Mouse (Mus musculus) liver, embryonic 16.5 days (tissue): ENCODE measurements at regions not wholly inside any gene's neighbourhood (a gene's known extent, or its start where the extent isn't known, plus 50 kb on each side); places are given as distances from the start of the nearest gene placed in this dataset.

Experiments
- ATAC-seq: fragments of 200-750 bp; cut with Nextera tagmentation; 2 replicates; pipeline ENCODE4 v1.8.0; 2017; ENCODE audit warnings: low read depth, mild to moderate bottlenecking, moderate number of reproducible peaks, moderate library complexity
- H3K27ac ChIP-seq: fragments of 300-500 bp; sonication (generic); 2 replicates; pipeline ENCODE4 v1.5.1; 2014; ENCODE audit warnings: mild to moderate bottlenecking, low read length
- H3K27me3 ChIP-seq: fragments of 300-500 bp; sonication (generic); 2 replicates; pipeline ENCODE4 v1.6.1; 2014; ENCODE audit warnings: low read depth, low read length, mixed read lengths; ENCODE audit not compliant: control insufficient read depth, insufficient read depth
- H3K36me3 ChIP-seq: fragments of 300-500 bp; sonication (generic); 2 replicates; pipeline ENCODE4 v1.6.1; 2014; ENCODE audit warnings: mild to moderate bottlenecking; ENCODE audit not compliant: control insufficient read depth, insufficient read depth
- H3K4me1 ChIP-seq: fragments of 300-500 bp; sonication (generic); 2 replicates; pipeline ENCODE4 v1.6.1; 2014; ENCODE audit warnings: low read depth, low read length, mixed read lengths; ENCODE audit not compliant: control insufficient read depth
- H3K4me2 ChIP-seq: fragments of 300-500 bp; sonication (generic); 2 replicates; pipeline ENCODE4 v1.6.1; 2014; ENCODE audit warnings: low read depth, low read length, mixed read lengths
- H3K4me3 ChIP-seq: fragments of 300-500 bp; sonication (generic); 2 replicates; pipeline ENCODE4 v1.5.1; 2014; ENCODE audit warnings: low read depth, mild to moderate bottlenecking, low read length
- H3K9ac ChIP-seq: fragments of 300-500 bp; sonication (generic); 2 replicates; pipeline ENCODE4 v1.6.1; 2014; ENCODE audit warnings: low read depth, low read length
- H3K9me3 ChIP-seq: fragments of 300-500 bp; sonication (generic); replicated peaks from 2 replicates; pipeline ENCODE4 v1.6.1; 2016; ENCODE audit warnings: low read length; ENCODE audit not compliant: control insufficient read depth
- WGBS: fragments of 180-500 bp; shearing (Covaris S2); extraction: QIAGEN DNeasy Blood & Tissue Kit; methylation state at CpG from one replicate; pipeline ENCODE4 v1.1.7; 2014; ENCODE audit not compliant: insufficient replicate concordance; 5-methylcytosine and 5-hydroxymethylcytosine counted together

DNA sequence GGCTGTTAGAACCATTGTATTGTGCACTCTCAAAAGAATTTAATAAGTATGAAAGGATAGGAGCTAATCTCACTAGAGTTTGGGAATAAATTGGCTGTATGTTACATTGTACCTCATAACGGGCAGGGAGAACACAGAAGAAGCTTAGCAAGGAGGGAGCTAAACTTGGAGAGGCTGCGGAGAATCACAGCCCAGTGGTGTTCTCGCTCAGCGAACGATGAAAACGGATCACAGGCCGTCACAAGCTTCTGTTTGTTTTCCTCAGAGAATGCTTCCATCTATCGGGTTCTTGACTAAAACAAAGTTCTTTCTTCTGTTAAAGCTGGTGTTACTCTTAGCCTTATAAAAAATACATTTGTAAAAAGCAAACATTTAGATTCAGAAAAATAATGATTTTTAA is 178.2 kb upstream of the Rnd3 start:
- Histone ChIP-seq H3K27ac (no peak overlapping the region), H3K27me3 (no peaks in the 10 kb centered on the region), H3K9me3 (no peaks in the 10 kb centered on the region), H3K36me3 (no peaks in the 10 kb centered on the region), H3K9ac (no peak overlapping the region), H3K4me2 (no peak overlapping the region), H3K4me1 (no peaks in the 10 kb centered on the region), H3K4me3 (no peak overlapping the region)
- 64% methylated on average over 8 of the region's 8 CpGs for WGBS
- no peak for ATAC-seq

DNA sequence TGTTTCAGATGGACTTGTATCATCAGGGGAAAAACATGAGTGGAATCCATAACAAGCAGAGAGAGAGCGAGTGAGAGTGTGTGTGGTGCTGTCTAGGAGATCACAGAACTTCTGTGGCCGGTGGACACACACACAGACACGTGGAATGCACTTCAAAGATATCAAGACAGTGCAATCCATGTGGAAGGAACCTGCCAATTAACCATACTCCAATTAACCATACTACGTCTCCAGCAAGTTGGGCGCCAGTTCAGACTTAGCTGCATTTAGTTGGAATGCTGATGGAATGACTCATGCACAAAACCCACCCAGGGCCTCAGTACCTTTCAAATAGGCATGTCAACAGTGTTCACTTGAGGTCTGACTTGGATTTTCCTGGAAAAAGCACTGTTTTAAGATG is 172.8 kb upstream of the Rnd3 start:
- WGBS: 61% methylated on average over 5 of the region's 5 CpGs

DNA sequence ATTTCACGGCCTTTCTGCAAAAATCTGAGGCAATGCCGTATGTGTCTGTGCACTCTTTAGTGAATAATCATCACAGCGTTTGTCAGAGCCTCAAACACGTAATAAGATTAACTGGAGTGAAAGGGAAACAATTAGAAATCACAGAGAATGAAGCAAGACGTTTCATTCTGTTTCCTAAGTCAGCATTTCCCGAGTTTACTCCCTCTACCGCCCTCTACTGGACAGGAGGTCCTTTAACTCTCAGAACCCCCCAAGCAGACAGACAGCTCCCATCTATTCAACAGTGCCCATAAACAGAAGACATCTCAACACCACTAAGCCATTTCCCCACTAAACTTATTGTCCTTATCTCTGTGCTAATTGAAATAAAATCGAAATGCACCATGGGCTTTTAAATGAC is 167.5 kb upstream of the Rnd3 start:
- no peak overlapping the region for H3K27ac ChIP-seq
- ATAC-seq: no peak
- 61% methylated on average over 8 of the region's 8 CpGs for WGBS
- no peak overlapping the region for H3K9ac ChIP-seq
- no peaks in the 10 kb centered on the region for H3K9me3 ChIP-seq
- H3K36me3 ChIP-seq: no peaks in the 10 kb centered on the region
- H3K27me3 ChIP-seq: no peaks in the 10 kb centered on the region
- no peaks in the 10 kb centered on the region for H3K4me1 ChIP-seq
- H3K4me3 ChIP-seq: no peak overlapping the region
- H3K4me2 ChIP-seq: no peak overlapping the region

More for the DNA sequence above, 172.8 kb upstream of the Rnd3 start:
- H3K4me1 ChIP-seq: no peaks in the 10 kb centered on the region
- no peaks in the 10 kb centered on the region for H3K36me3 ChIP-seq
- no peak overlapping the region for H3K27ac ChIP-seq
- H3K9ac ChIP-seq: no peak overlapping the region
- H3K4me3 ChIP-seq: no peak overlapping the region
- no peaks in the 10 kb centered on the region for H3K27me3 ChIP-seq
- no peak overlapping the region for H3K4me2 ChIP-seq
- no peak for ATAC-seq
- no peaks in the 10 kb centered on the region for H3K9me3 ChIP-seq

DNA sequence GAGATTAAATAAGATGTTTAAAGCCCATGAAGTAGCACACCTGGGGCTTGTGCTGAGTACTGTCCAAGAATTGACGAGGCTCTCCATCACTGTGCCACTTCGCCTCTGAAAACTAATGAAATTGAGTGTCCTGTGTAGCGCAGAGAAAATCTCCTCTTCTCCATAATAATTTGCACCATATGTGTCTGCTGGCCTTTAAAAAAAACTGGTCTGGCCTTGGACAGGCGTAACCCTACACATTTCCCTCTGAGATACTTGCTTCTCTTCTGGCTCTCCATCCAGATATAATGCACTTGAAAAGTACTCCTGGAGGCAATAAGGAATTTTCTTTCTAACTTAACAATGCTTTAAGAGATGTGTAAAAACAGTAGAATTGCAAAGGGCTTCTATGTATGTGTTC is 164.5 kb upstream of the Rnd3 start:
- H3K4me2 ChIP-seq: no peak overlapping the region
- WGBS: 73% methylated on average over 4 of the region's 4 CpGs

DNA sequence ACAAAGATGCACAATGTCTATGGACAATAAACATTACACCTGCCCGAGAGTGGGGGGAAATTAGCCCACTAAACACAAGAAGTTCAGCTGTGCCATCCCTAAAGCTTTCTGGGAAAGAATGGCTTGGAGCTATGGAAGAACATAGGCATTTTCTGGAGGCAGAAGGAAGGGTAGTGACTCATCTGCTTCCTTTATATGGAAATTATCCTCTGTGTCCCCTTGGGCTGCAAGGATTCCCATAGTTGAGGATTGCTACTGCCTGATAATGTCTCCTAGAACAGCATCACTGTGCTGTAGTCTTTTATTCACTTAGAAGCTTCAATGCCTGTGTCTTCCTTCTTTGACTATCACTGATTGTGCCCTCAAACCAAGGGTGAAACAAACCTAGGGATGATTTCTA is 157.3 kb upstream of the Rnd3 start:
- no peak for ATAC-seq
- 54% methylated on average over 1 of the region's 1 CpGs for WGBS
- H3K4me3 ChIP-seq: no peak overlapping the region
- H3K9me3 ChIP-seq: no peaks in the 10 kb centered on the region
- no peaks in the 10 kb centered on the region for H3K27me3 ChIP-seq
- no peak overlapping the region for H3K4me2 ChIP-seq
- no peaks in the 10 kb centered on the region for H3K36me3 ChIP-seq
- no peak overlapping the region for H3K27ac ChIP-seq
- no peak overlapping the region for H3K9ac ChIP-seq
- H3K4me1 ChIP-seq: no peaks in the 10 kb centered on the region

More for the DNA sequence above, 164.5 kb upstream of the Rnd3 start:
- Histone ChIP-seq H3K4me3 (no peak overlapping the region), H3K4me1 (no peaks in the 10 kb centered on the region), H3K27ac (no peak overlapping the region), H3K36me3 (no peaks in the 10 kb centered on the region), H3K9ac (no peak overlapping the region), H3K9me3 (no peaks in the 10 kb centered on the region), H3K27me3 (no peaks in the 10 kb centered on the region)
- no peak for ATAC-seq

DNA sequence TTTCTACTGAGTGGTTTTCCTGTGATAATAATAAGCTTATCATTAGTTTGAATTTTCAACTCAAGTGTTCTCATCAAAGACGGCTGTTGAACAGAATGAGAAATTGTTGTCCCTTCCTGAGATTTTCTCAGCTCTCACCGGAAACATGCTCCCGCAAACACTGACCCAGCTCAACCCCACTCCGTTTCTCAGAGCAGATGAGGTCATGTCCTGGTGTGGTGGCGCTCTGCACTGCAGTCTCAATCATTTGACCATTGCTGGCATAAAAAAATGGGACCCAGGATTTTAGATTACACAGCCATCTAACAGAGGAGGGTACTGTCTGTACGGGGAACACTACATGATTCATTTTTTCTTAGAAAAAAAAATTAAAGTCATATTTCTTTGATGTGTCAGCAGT is 156.5 kb upstream of the Rnd3 start:
- 24% methylated on average over 6 of the region's 6 CpGs for WGBS

DNA sequence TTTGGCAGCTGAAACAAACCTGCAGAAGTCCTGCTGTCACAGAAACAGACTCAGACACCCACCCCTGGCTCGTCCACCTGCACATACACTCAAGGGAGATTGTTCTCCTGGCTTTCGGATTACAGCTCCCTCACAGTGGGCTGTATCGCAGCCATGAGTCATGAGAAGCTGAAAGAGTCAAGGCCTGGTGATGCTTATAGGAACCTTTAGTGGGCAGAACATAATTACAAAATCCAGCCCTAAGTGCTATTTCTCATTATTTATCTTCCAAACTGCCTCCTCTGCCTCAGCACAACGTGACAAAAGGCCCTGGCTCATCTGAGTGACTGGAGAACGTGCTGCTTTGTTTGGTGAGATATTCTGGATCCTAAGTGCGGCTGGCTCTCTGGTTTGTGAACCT is 155.8 kb upstream of the Rnd3 start:
- 54% methylated on average over 6 of the region's 6 CpGs for WGBS
- no peaks in the 10 kb centered on the region for H3K9me3 ChIP-seq
- H3K36me3 ChIP-seq: no peaks in the 10 kb centered on the region
- H3K4me1 ChIP-seq: no peaks in the 10 kb centered on the region
- ATAC-seq: no peak
- H3K27me3 ChIP-seq: no peaks in the 10 kb centered on the region
- H3K4me2 ChIP-seq: no peak overlapping the region
- no peak overlapping the region for H3K9ac ChIP-seq
- no peak overlapping the region for H3K4me3 ChIP-seq
- no peak overlapping the region for H3K27ac ChIP-seq

More for the DNA sequence above, 156.5 kb upstream of the Rnd3 start:
- ATAC-seq: 0 out of 2 replicates have a peak, but pooled peaks have one; percentile 30
- Histone ChIP-seq H3K4me3 (no peak overlapping the region), H3K4me2 (no peak overlapping the region), H3K27me3 (no peaks in the 10 kb centered on the region), H3K9ac (no peak overlapping the region), H3K36me3 (no peaks in the 10 kb centered on the region), H3K27ac (no peak overlapping the region), H3K9me3 (no peaks in the 10 kb centered on the region), H3K4me1 (no peaks in the 10 kb centered on the region)

DNA sequence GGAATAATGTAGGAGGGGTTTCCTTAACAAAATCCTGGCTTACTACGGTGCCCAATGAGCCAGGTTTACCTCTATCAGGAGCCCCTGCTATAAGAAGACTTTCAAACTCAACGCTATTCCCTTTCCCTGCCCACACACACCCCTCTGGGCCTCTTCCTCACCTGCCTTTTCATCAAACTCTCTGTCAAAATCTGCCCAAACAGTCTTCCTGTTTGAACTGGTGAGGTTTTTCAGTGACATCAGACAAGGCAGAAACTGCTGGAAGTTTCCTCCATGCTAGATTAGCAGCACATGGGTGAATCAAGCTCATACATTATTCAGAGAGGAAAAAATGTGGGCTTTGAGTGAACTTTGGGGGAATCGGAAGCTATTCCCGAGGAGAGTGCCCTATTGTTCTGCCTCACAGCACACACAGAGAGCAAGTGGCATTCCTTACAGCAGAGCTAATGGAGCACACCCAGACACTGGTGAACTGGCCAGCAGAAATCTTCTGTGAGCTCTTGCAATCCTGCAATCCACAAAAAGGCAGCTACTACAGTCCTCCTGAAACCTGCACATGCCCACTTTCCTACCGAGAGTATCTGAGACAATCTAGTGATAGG is 141.8 kb upstream of the Rnd3 start:
- Histone ChIP-seq H3K4me2 (no peak overlapping the region), H3K4me3 (no peak overlapping the region), H3K27ac (no peak overlapping the region), H3K27me3 (no peaks in the 10 kb centered on the region), H3K9me3 (no peaks in the 10 kb centered on the region), H3K4me1 (no peaks in the 10 kb centered on the region), H3K36me3 (no peaks in the 10 kb centered on the region), H3K9ac (no peak overlapping the region)
- ATAC-seq: no peak
- 27% methylated on average over 5 of the region's 5 CpGs for WGBS

DNA sequence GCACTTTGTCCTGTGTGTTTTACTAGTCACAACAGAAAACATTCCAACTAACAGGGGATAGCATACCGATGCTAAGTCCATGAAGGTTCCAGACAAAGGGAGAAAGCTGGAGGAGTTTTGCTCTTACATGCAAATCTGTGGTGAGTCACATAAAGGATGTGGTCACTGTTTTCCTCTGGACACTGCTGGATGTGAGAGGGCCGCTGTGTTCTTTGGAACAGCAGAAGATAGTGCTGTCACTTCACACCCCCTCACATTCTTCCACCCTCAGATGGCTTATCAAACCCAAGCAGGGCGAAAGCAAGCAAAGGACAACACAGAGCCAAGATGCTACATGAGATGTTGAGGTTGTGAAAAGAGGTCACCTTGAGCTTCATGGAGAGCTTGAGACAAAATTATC is 139.8 kb upstream of the Rnd3 start:
- 35% methylated on average over 3 of the region's 3 CpGs for WGBS
- no peaks in the 10 kb centered on the region for H3K9me3 ChIP-seq
- no peaks in the 10 kb centered on the region for H3K36me3 ChIP-seq
- no peaks in the 10 kb centered on the region for H3K27me3 ChIP-seq
- no peak for ATAC-seq
- H3K4me2 ChIP-seq: no peak overlapping the region
- no peak overlapping the region for H3K4me3 ChIP-seq
- H3K9ac ChIP-seq: no peak overlapping the region
- no peaks in the 10 kb centered on the region for H3K4me1 ChIP-seq
- no peak overlapping the region for H3K27ac ChIP-seq
